In genomic region chr12:105336421-105337289, GRCm38 (mm10) we compare ENCODE assay signal across 8 mouse cellular contexts. TPM values are rescaled to one million over a fixed set of nuclear protein-coding genes. Genes with fewer than 3 reads are reported as not detected.
DNase-seq lines count a peak whose midpoint lies in the region; ATAC-seq lines count a peak whose summit lies in the region.

No protein-coding gene starts in this region.

- no peaks in the 10 kb centered on the region for H3K36me3 ChIP-seq in heart, embryonic 16.5 days (ENCODE audit: control insufficient read depth, insufficient read depth)
- no peaks in the 10 kb centered on the region for H3K36me3 ChIP-seq in forebrain, embryonic 15.5 days
- no peaks in the 10 kb centered on the region for H3K36me3 ChIP-seq in midbrain, embryonic 12.5 days

- H3K4me3 ChIP-seq in heart, embryonic 16.5 days (ENCODE audit: low read length): peak overlapping the region; percentile 57
- H3K4me3 ChIP-seq in forebrain, embryonic 15.5 days: peak overlapping the region; percentile 68
- peak overlapping the region; percentile 55 for H3K4me3 ChIP-seq in midbrain, embryonic 12.5 days

- H3K4me1 ChIP-seq in heart, embryonic 16.5 days (ENCODE audit: control insufficient read depth, insufficient read depth, low read length): peaks cover 6% of the 10 kb centered on the region
- peaks cover 17% of the 10 kb centered on the region for H3K4me1 ChIP-seq in forebrain, embryonic 15.5 days
- peaks cover 15% of the 10 kb centered on the region for H3K4me1 ChIP-seq in midbrain, embryonic 12.5 days

- peaks cover 76% of the 10 kb centered on the region for H3K27me3 ChIP-seq in heart, embryonic 16.5 days (ENCODE audit: control insufficient read depth, insufficient read depth, low read length)
- H3K27me3 ChIP-seq in forebrain, embryonic 15.5 days: 0 out of 2 replicates have a peak, but pooled peaks cover 7% of the 10 kb centered on the region
- H3K27me3 ChIP-seq in midbrain, embryonic 12.5 days: peaks cover 57% of the 10 kb centered on the region

- no peak for ATAC-seq in heart, embryonic 16.5 days (replicated peaks; ENCODE audit: extremely low read depth, insufficient read depth, low FRiP score)
- ATAC-seq in forebrain, embryonic 15.5 days (replicated peaks): peak; percentile 94
- peak; percentile 93 for ATAC-seq in midbrain, embryonic 12.5 days (ENCODE audit: low FRiP score, low read depth)

- H3K9me3 ChIP-seq in heart, embryonic 16.5 days (replicated peaks; ENCODE audit: control insufficient read depth, low read length): no peaks in the 10 kb centered on the region; the same call in 1 of the 2 replicates
- no peaks in the 10 kb centered on the region for H3K9me3 ChIP-seq in forebrain, embryonic 15.5 days
- H3K9me3 ChIP-seq in midbrain, embryonic 12.5 days: no peaks in the 10 kb centered on the region

- DNase-seq in heart, adult 8-10 months (ENCODE audit: low spot score): no peak
- DNase-seq in cerebellum, adult 11-12 months: peak; percentile 71
- DNase-seq in layer of hippocampus, postnatal 14 days (ENCODE audit: low spot score in 2 of 2): peak; percentile 71 to 82
- peak; percentile 15 for DNase-seq in testis, postnatal 14 days (ENCODE audit: low spot score)
- DNase-seq in spleen, postnatal 4 days (ENCODE audit: low spot score in 2 of 2): no peak

- whole genome bisulfite sequencing in heart, embryonic 16.5 days: under 1% methylated on average over 75 of the region's 77 CpGs
- under 1% methylated on average over 71 of the region's 77 CpGs for WGBS in forebrain, embryonic 15.5 days
- WGBS in midbrain, embryonic 12.5 days: under 1% methylated on average over 74 of the region's 77 CpGs

- no peak overlapping the region for H3K27ac ChIP-seq in heart, embryonic 16.5 days (ENCODE audit: low read length)
- H3K27ac ChIP-seq in forebrain, embryonic 15.5 days (replicated peaks): peak overlapping the region; percentile 65
- peak overlapping the region; percentile 7 for H3K27ac ChIP-seq in midbrain, embryonic 12.5 days (replicated peaks)

- peak overlapping the region; percentile 90 for H3K4me2 ChIP-seq in heart, embryonic 16.5 days (ENCODE audit: low read depth, low read length)
- peak overlapping the region; percentile 91 for H3K4me2 ChIP-seq in forebrain, embryonic 15.5 days (replicated peaks)
- H3K4me2 ChIP-seq in midbrain, embryonic 12.5 days (replicated peaks): peak overlapping the region; percentile 99

- H3K9ac ChIP-seq in heart, embryonic 16.5 days (ENCODE audit: low read length): peak overlapping the region; percentile 47
- H3K9ac ChIP-seq in forebrain, embryonic 15.5 days (replicated peaks): peak overlapping the region; percentile 54
- H3K9ac ChIP-seq in midbrain, embryonic 12.5 days (replicated peaks): peak overlapping the region; percentile 63

RNA-seq across cellular contexts. Expression of gene Tunar, which starts 3.0 kb away (rescaled TPM):
- not detected in 2 replicates for polyA plus RNA-seq in heart, embryonic 16.5 days (2015; fragmentation: Nextera tagmentation; extraction: Ambion mirVana)
- under 1 TPM in 2 of 4 experiments, not detected in 2; 0.19 to 0.22 TPM for total RNA-seq in heart, adult 8-10 months (2022)
- 5.0 and 5.4 TPM in 2 replicates for polyA plus RNA-seq in forebrain, embryonic 15.5 days (2015; fragmentation: Nextera tagmentation; extraction: Ambion mirVana)
- total RNA-seq in layer of hippocampus, postnatal 14 days (2021): 10 to 100 TPM; 22.3 to 24.2 TPM
- polyA plus RNA-seq in midbrain, embryonic 12.5 days (2016; fragmentation: Nextera tagmentation; extraction: Ambion mirVana): 1.9 and 2.2 TPM in 2 replicates

Comparison
In these comparisons a context has a peak if more than half of its experiments do, and no peak if none do; other contexts are left out.
1. DNase-seq: peak in cerebellum, adult 11-12 months (single experiment), layer of hippocampus, postnatal 14 days (2 of 2) and testis, postnatal 14 days (single experiment); none in heart, adult 8-10 months (single experiment) and spleen, postnatal 4 days (0 of 2).
2. Peak in every context shown above with its lines, with median percentiles within 50 percentile points of each other: H3K4me2 ChIP-seq, H3K4me3 ChIP-seq and H3K9ac ChIP-seq.